In genomic region chr17:66861557-66861956, GRCm38 (mm10) we compare ENCODE assay signal across 24 mouse cellular contexts.
A peak's percentile ranks its signal among the peaks of the same experiment; 100 is the strongest.
DNase-seq lines count a peak whose midpoint lies in the region; ATAC-seq and TF ChIP-seq lines count a peak whose summit lies in the region.
"Had no signal": no experiment of that assay in that cellular context is flagged by ENCODE, and none has a peak within 500 bp of the region (broad histone marks: within the 10 kb centered on the region; RNA-seq: fewer than 3 reads in every experiment).

No protein-coding gene starts in this region.

- no peaks in the 10 kb centered on the region for H3K4me1 ChIP-seq in lung, postnatal 0 days (ENCODE audit: insufficient read depth, low read depth, low read length)
- no peaks in the 10 kb centered on the region; the same call in 1 of the 2 replicates for H3K4me1 ChIP-seq in embryonic facial prominence, embryonic 11.5 days (ENCODE audit: control insufficient read depth, insufficient read depth, low read length)
- H3K4me1 ChIP-seq in limb, embryonic 14.5 days (ENCODE audit: control insufficient read depth, insufficient read depth, low read length), result no peaks in the 10 kb centered on the region
- peaks cover 4% of the 10 kb centered on the region; the same call in 1 of the 2 replicates for H3K4me1 ChIP-seq in forebrain, embryonic 14.5 days (ENCODE audit: control insufficient read depth, insufficient read depth, low read length)
- H3K4me1 ChIP-seq: forebrain, embryonic 15.5 days; heart, embryonic 13.5 days had no signal

- no peak for TF ChIP-seq POLR2A in limb, embryonic 14.5 days (IDR thresholded peaks at IDR 0.05; ENCODE audit: borderline replicate concordance, extremely low read depth, insufficient read depth, insufficient read length)

- no peak overlapping the region for H3K4me3 ChIP-seq in lung, postnatal 0 days (ENCODE audit: low read depth, low read length)
- H3K4me3 ChIP-seq in embryonic facial prominence, embryonic 11.5 days (ENCODE audit: low read depth, low read length), result no peak overlapping the region
- H3K4me3 ChIP-seq in limb, embryonic 14.5 days (replicated peaks; ENCODE audit: low read length), result no peak overlapping the region
- H3K4me3 ChIP-seq in forebrain, embryonic 14.5 days (ENCODE audit: low read depth, low read length), result no peak overlapping the region
- H3K4me3 ChIP-seq: forebrain, embryonic 15.5 days; heart, embryonic 13.5 days; hindbrain, embryonic 15.5 days; neural tube, embryonic 12.5 days had no signal

- no peaks in the 10 kb centered on the region for H3K9me3 ChIP-seq in lung, postnatal 0 days (ENCODE audit: low read length)
- no peaks in the 10 kb centered on the region for H3K9me3 ChIP-seq in embryonic facial prominence, embryonic 11.5 days (replicated peaks; ENCODE audit: control insufficient read depth, low read length)
- H3K9me3 ChIP-seq in limb, embryonic 14.5 days (ENCODE audit: control insufficient read depth, low read length), result no peaks in the 10 kb centered on the region
- no peaks in the 10 kb centered on the region for H3K9me3 ChIP-seq in forebrain, embryonic 14.5 days (replicated peaks; ENCODE audit: control insufficient read depth, low read length)
- H3K9me3 ChIP-seq: forebrain, embryonic 15.5 days; heart, embryonic 13.5 days; hindbrain, embryonic 15.5 days; neural tube, embryonic 12.5 days had no signal

- no peak overlapping the region for H3K27ac ChIP-seq in lung, postnatal 0 days (ENCODE audit: low read length)
- no peak overlapping the region for H3K27ac ChIP-seq in embryonic facial prominence, embryonic 11.5 days (replicated peaks; ENCODE audit: low read depth, low read length)
- no peak overlapping the region for H3K27ac ChIP-seq in limb, embryonic 14.5 days (replicated peaks; ENCODE audit: low read depth, low read length)
- no peak overlapping the region for H3K27ac ChIP-seq in forebrain, embryonic 14.5 days (ENCODE audit: low read depth, low read length)
- H3K27ac ChIP-seq: forebrain, embryonic 15.5 days; heart, embryonic 13.5 days; hindbrain, embryonic 15.5 days; neural tube, embryonic 12.5 days had no signal

- ATAC-seq in lung, postnatal 0 days, result no peak
- ATAC-seq in embryonic facial prominence, embryonic 11.5 days (replicated peaks; ENCODE audit: insufficient number of reproducible peaks, low FRiP score, low TSS enrichment, low read depth), result no peak
- ATAC-seq in limb, embryonic 14.5 days (ENCODE audit: low FRiP score, low read depth), result 0 out of 2 replicates have a peak, but pooled peaks have one; percentile 23
- ATAC-seq in forebrain, embryonic 14.5 days, result no peak
- ATAC-seq: forebrain, embryonic 15.5 days; intestine, embryonic 16.5 days; liver, postnatal 0 days had no signal

- WGBS in lung, postnatal 0 days, result 60% methylated on average over 2 of the region's 2 CpGs
- 30% methylated on average over 2 of the region's 2 CpGs for WGBS in embryonic facial prominence, embryonic 11.5 days
- 30% methylated on average over 2 of the region's 2 CpGs for WGBS in limb, embryonic 14.5 days
- 52% methylated on average over 2 of the region's 2 CpGs for WGBS in forebrain, embryonic 14.5 days

- TF ChIP-seq CTCF in lung, postnatal 0 days (IDR thresholded peaks at IDR 0.05), result no peak

- H3K27me3 ChIP-seq in lung, postnatal 0 days (replicated peaks; ENCODE audit: insufficient read depth, low read length), result no peaks in the 10 kb centered on the region
- H3K27me3 ChIP-seq in embryonic facial prominence, embryonic 11.5 days (ENCODE audit: control insufficient read depth, insufficient read depth, low read length), result no peaks in the 10 kb centered on the region
- H3K27me3 ChIP-seq in limb, embryonic 14.5 days (ENCODE audit: control insufficient read depth, insufficient read depth, low read length), result no peaks in the 10 kb centered on the region
- no peaks in the 10 kb centered on the region for H3K27me3 ChIP-seq in forebrain, embryonic 14.5 days (replicated peaks; ENCODE audit: control insufficient read depth, insufficient read depth, low read length)
- H3K27me3 ChIP-seq: heart, embryonic 13.5 days; hindbrain, embryonic 15.5 days; neural tube, embryonic 12.5 days had no signal

- no peak for TF ChIP-seq EP300 in lung, postnatal 0 days (IDR thresholded peaks at IDR 0.05)

- peak; percentile 12 for DNase-seq in gastrocnemius, postnatal 14 days
- no peak for DNase-seq in gastrocnemius, postnatal 25 days
- DNase-seq in lung, postnatal 0 days (ENCODE audit: low spot score), result peak; percentile 12
- no peak for DNase-seq in lung, adult 18-20 months
- peak; percentile 39 for DNase-seq in embryonic facial prominence, embryonic 11.5 days (ENCODE audit: low spot score)
- DNase-seq in limb, embryonic 14.5 days (ENCODE audit: low spot score), result no peak
- DNase-seq in right cerebral cortex, postnatal 14 days, result no peak
- DNase-seq in forebrain, embryonic 14.5 days (ENCODE audit: low spot score), result no peak
- DNase-seq: adrenal gland, postnatal 14 days; cerebellum, postnatal 10 days; heart, postnatal 4 days; kidney, postnatal 14 days; layer of hippocampus, adult 9-11 months; liver, postnatal 0 days; right cerebral cortex, adult 18-20 months; spleen, adult 18-20 months; thymus, adult 2 months had no signal

- no peak overlapping the region for H3K9ac ChIP-seq in lung, postnatal 0 days (replicated peaks; ENCODE audit: low read depth)
- no peak overlapping the region for H3K9ac ChIP-seq in embryonic facial prominence, embryonic 11.5 days (replicated peaks; ENCODE audit: low read length)
- H3K9ac ChIP-seq in limb, embryonic 14.5 days (ENCODE audit: low read depth, low read length, severe bottlenecking), result no peak overlapping the region
- no peak overlapping the region for H3K9ac ChIP-seq in forebrain, embryonic 14.5 days (ENCODE audit: low read length)
- H3K9ac ChIP-seq: forebrain, embryonic 15.5 days; heart, embryonic 13.5 days; hindbrain, embryonic 15.5 days; liver, postnatal 0 days; neural tube, embryonic 12.5 days had no signal

- H3K36me3 ChIP-seq in lung, postnatal 0 days (ENCODE audit: insufficient read depth, low read length), result no peaks in the 10 kb centered on the region
- H3K36me3 ChIP-seq in embryonic facial prominence, embryonic 11.5 days (replicated peaks; ENCODE audit: control insufficient read depth, insufficient read depth, low read depth, low read length), result no peaks in the 10 kb centered on the region
- no peaks in the 10 kb centered on the region for H3K36me3 ChIP-seq in limb, embryonic 14.5 days (ENCODE audit: control insufficient read depth, insufficient read depth, low read length)
- no peaks in the 10 kb centered on the region for H3K36me3 ChIP-seq in forebrain, embryonic 14.5 days (ENCODE audit: control insufficient read depth, insufficient read depth, low read length)
- H3K36me3 ChIP-seq: forebrain, embryonic 15.5 days; G1E; heart, embryonic 13.5 days; hindbrain, embryonic 15.5 days; neural tube, embryonic 12.5 days had no signal

- no peak overlapping the region for H3K4me2 ChIP-seq in lung, postnatal 0 days (replicated peaks; ENCODE audit: low read depth, low read length)
- no peak overlapping the region for H3K4me2 ChIP-seq in embryonic facial prominence, embryonic 11.5 days (ENCODE audit: low read depth, low read length)
- H3K4me2 ChIP-seq in limb, embryonic 14.5 days (replicated peaks; ENCODE audit: low read depth, low read length, severe bottlenecking), result no peak overlapping the region
- no peak overlapping the region for H3K4me2 ChIP-seq in forebrain, embryonic 14.5 days (ENCODE audit: low read length)
- H3K4me2 ChIP-seq: forebrain, embryonic 15.5 days; heart, embryonic 13.5 days; hindbrain, embryonic 15.5 days; midbrain, embryonic 11.5 days; neural tube, embryonic 12.5 days had no signal

- intact Hi-C loops in gastrocnemius, postnatal 14 days (cut with DNase I; ENCODE audit: low total_unique reads), result no loop called here

Comparison
In these comparisons a context has a peak if more than half of its experiments do, and no peak if none do; other contexts are left out.
1. DNase-seq: peak in gastrocnemius, postnatal 14 days (single experiment), lung, postnatal 0 days (single experiment) and embryonic facial prominence, embryonic 11.5 days (single experiment); none in gastrocnemius, postnatal 25 days (single experiment), lung, adult 18-20 months (0 of 2), limb, embryonic 14.5 days (single experiment), right cerebral cortex, postnatal 14 days (single experiment) and forebrain, embryonic 14.5 days (single experiment).